Comparison of ENCODE assay signal across 35 mouse cellular contexts in genomic region chr19:47022709-47023108, GRCm38 (mm10). TPM values are rescaled to one million over a fixed set of nuclear protein-coding genes. Genes with fewer than 3 reads are reported as not detected.
"Had no signal": no experiment of that assay in that cellular context is flagged by ENCODE, and none has a peak within 500 bp of the region (broad histone marks: within the 10 kb centered on the region; RNA-seq: fewer than 3 reads in every experiment).

No protein-coding gene starts in this region.

- H3K4me3 ChIP-seq: limb, embryonic 10.5 days; limb, embryonic 12.5 days; limb, embryonic 13.5 days; limb, embryonic 15.5 days; liver, embryonic 12.5 days; liver, embryonic 13.5 days; liver, embryonic 15.5 days; lung, embryonic 15.5 days; megakaryocyte, embryonic 14.5 days; midbrain, embryonic 10.5 days; midbrain, embryonic 12.5 days; midbrain, embryonic 13.5 days; midbrain, embryonic 15.5 days; myocyte had no signal

- H3K27ac ChIP-seq: limb, embryonic 10.5 days; limb, embryonic 12.5 days; limb, embryonic 13.5 days; limb, embryonic 15.5 days; liver, embryonic 12.5 days; liver, embryonic 13.5 days; liver, embryonic 14.5 days; liver, embryonic 15.5 days; lung, embryonic 15.5 days; macrophage; midbrain, embryonic 10.5 days; midbrain, embryonic 12.5 days; midbrain, embryonic 13.5 days; midbrain, embryonic 15.5 days had no signal

- H3K9ac ChIP-seq: limb, embryonic 12.5 days; limb, embryonic 13.5 days; limb, embryonic 15.5 days; liver, embryonic 12.5 days; liver, embryonic 13.5 days; liver, embryonic 14.5 days; liver, embryonic 15.5 days; liver, postnatal 0 days; lung, embryonic 14.5 days; lung, embryonic 15.5 days; midbrain, embryonic 12.5 days; midbrain, embryonic 13.5 days; midbrain, embryonic 15.5 days had no signal

- H3K27me3 ChIP-seq: midbrain, embryonic 13.5 days; midbrain, embryonic 15.5 days had no signal

- H3K4me2 ChIP-seq: limb, embryonic 12.5 days; limb, embryonic 13.5 days; limb, embryonic 15.5 days; liver, embryonic 11.5 days; liver, embryonic 12.5 days; liver, embryonic 13.5 days; liver, embryonic 15.5 days; lung, embryonic 14.5 days; lung, embryonic 15.5 days; midbrain, embryonic 11.5 days; midbrain, embryonic 12.5 days; midbrain, embryonic 13.5 days; midbrain, embryonic 15.5 days had no signal

- H3K36me3 ChIP-seq: limb, embryonic 10.5 days; limb, embryonic 12.5 days; limb, embryonic 13.5 days; limb, embryonic 15.5 days; liver, embryonic 12.5 days; liver, embryonic 13.5 days; liver, embryonic 15.5 days; lung, embryonic 15.5 days had no signal

- H3K9me3 ChIP-seq: limb, embryonic 10.5 days; limb, embryonic 12.5 days; limb, embryonic 13.5 days; limb, embryonic 15.5 days; liver, embryonic 12.5 days; liver, embryonic 13.5 days; liver, embryonic 15.5 days; lung, embryonic 15.5 days; midbrain, embryonic 10.5 days; midbrain, embryonic 12.5 days; midbrain, embryonic 13.5 days; midbrain, embryonic 15.5 days had no signal

- ATAC-seq: liver, embryonic 12.5 days; liver, postnatal 0 days; lung, postnatal 0 days; midbrain, embryonic 13.5 days; midbrain, embryonic 15.5 days; midbrain, embryonic 16.5 days had no signal

- DNase-seq: left cerebral cortex, postnatal 4 days; liver; liver, embryonic 13.5 days; liver, postnatal 0 days; lung, adult 18-20 months; lung, adult 2 months; lung, embryonic 14.5 days; lung, postnatal 10 days; lung, postnatal 14 days; lung, postnatal 36 days; lung, postnatal 4 days; midbrain, embryonic 14.5 days had no signal

- H3K4me1 ChIP-seq: limb, embryonic 15.5 days; liver, embryonic 12.5 days; liver, embryonic 13.5 days; liver, embryonic 15.5 days; megakaryocyte, embryonic 14.5 days had no signal

RNA-seq across cellular contexts. Expression of gene Ina, which starts 8.2 kb away (rescaled TPM):
- total RNA-seq: liver, adult 2 months; megakaryocyte progenitor cell, adult 5-6 weeks; megakaryocyte, adult 5-6 weeks; monocyte, adult 5-6 weeks had no signal
- polyA plus RNA-seq: liver, adult 2 months; liver, postnatal 0 days; macrophage; myocyte had no signal
